Mouse (Mus musculus): ENCODE results near the gene Drg1. TPM values are rescaled to one million over a fixed set of nuclear protein-coding genes. Genes with fewer than 3 reads are reported as not detected.

Drg1 gene
- polyA plus RNA-seq, 1 experiment from 2014 or later: 155 TPM

DNA sequence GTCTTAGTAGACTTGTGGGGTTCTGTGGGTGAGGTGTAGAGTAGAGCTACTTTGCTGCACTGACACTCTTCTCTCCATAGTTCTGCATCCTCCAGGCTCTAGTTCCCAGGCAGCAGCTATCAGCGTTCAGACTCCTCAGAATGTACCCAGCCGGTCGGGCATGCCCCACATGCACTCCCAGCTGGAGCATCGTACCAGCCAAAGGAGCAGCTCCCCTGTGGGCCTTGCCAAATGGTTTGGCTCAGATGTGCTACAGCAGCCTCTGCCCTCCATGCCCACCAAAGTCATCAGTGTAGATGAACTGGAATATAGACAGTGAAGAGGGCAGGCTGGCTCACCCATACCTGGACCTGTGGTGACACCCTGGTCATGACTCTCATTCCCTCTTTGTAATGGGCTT, 22.4 kb downstream of the Drg1 start:
- H3K4me3 ChIP-seq (ENCODE audit: control insufficient read depth in 1 of 2, insufficient read depth in 1 of 2, low read depth in 1 of 2, low read length in 2 of 2): no peak overlapping the region
- no peak for ATAC-seq (ENCODE audit: insufficient number of reproducible peaks, insufficient read depth, low FRiP score, low read depth)
- WGBS: 69% methylated on average over 4 of the region's 4 CpGs
- H3K4me1 ChIP-seq (ENCODE audit: control insufficient read depth in 2 of 2, insufficient read depth in 2 of 2, low read length in 2 of 2): peaks cover 0 to 6% of the 10 kb centered on the region in 2 experiments; a peak in 1 of 4 replicates
- H3K27me3 ChIP-seq (ENCODE audit: control insufficient read depth, insufficient read depth, low read length): no peaks in the 10 kb centered on the region
- peaks cover 4% of the 10 kb centered on the region; the same call in 1 of the 2 replicates for H3K9me3 ChIP-seq (ENCODE audit: control insufficient read depth, low read length)
- H3K27ac ChIP-seq (replicated peaks in 1 of 2; ENCODE audit: control insufficient read depth in 1 of 2, insufficient read depth in 1 of 2, low read depth in 2 of 2, low read length in 2 of 2): no peak overlapping the region
- H3K4me2 ChIP-seq (ENCODE audit: low read length): no peak overlapping the region
- H3K36me3 ChIP-seq (ENCODE audit: control insufficient read depth, insufficient read depth, low read length): peaks cover 99% of the 10 kb centered on the region
- no peak overlapping the region for H3K9ac ChIP-seq (ENCODE audit: low read length)

DNA sequence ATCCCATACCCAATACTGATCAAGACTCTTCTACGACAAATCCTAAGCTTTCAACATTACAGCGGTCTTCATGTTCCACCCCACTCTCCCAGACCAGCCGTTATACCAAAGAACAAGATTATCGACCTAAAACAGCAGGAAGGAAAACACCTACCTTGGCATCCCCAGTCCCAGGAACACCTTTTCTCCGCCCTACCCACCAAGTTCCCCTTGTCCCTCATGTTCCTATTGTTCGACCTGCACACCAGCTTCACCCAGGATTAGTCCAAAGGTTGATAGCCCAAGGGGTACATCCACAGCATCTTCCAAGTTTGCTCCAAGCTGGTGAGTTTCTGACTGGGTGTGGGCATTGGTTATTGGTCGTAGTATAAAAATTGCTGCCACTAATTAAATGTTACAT, 23.8 kb downstream of the Drg1 start:
- Histone ChIP-seq H3K27ac (replicated peaks in 1 of 2; ENCODE audit: control insufficient read depth in 1 of 2, insufficient read depth in 1 of 2, low read depth in 2 of 2, low read length in 2 of 2) (no peak overlapping the region), H3K4me1 (ENCODE audit: control insufficient read depth in 2 of 2, insufficient read depth in 2 of 2, low read length in 2 of 2) (peaks cover 0 to under 1% of the 10 kb centered on the region in 2 experiments; a peak in 1 of 4 replicates), H3K27me3 (ENCODE audit: control insufficient read depth, insufficient read depth, low read length) (no peaks in the 10 kb centered on the region), H3K9ac (ENCODE audit: low read length) (no peak overlapping the region), H3K4me3 (ENCODE audit: control insufficient read depth in 1 of 2, insufficient read depth in 1 of 2, low read depth in 1 of 2, low read length in 2 of 2) (no peak overlapping the region), H3K9me3 (ENCODE audit: control insufficient read depth, low read length) (peaks cover 4% of the 10 kb centered on the region; the same call in 1 of the 2 replicates), H3K36me3 (ENCODE audit: control insufficient read depth, insufficient read depth, low read length) (peaks cover 99% of the 10 kb centered on the region), H3K4me2 (ENCODE audit: low read length) (no peak overlapping the region)
- ATAC-seq (ENCODE audit: insufficient number of reproducible peaks, insufficient read depth, low FRiP score, low read depth): no peak
- WGBS: 92% methylated on average over 7 of the region's 7 CpGs

DNA sequence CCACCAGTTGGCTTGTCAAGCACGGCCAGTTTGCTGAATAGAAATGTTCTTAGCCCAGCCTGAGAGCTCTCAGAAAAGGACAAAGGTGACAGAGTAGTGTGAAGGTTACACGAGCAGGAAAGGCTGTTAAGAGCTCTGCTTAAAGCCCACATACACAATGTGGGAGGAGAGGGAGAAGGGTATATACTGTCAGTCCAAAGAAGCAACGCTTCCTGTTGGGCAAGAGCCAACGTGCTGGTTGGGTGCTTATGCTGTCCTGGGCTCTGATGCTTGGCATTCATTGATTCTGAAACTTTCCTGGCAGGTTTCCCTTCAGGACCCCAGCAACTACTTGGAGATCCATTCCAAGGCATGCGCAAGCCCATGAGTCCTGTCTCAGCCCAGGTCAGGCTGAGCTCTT, 30.9 kb downstream of the Drg1 start:
- Histone ChIP-seq H3K27me3 (ENCODE audit: control insufficient read depth, insufficient read depth, low read length) (no peaks in the 10 kb centered on the region), H3K4me2 (ENCODE audit: low read length) (no peak overlapping the region), H3K4me1 (ENCODE audit: control insufficient read depth in 2 of 2, insufficient read depth in 2 of 2, low read length in 2 of 2) (no peaks in the 10 kb centered on the region), H3K27ac (replicated peaks in 1 of 2; ENCODE audit: control insufficient read depth in 1 of 2, insufficient read depth in 1 of 2, low read depth in 2 of 2, low read length in 2 of 2) (no peak overlapping the region), H3K36me3 (ENCODE audit: control insufficient read depth, insufficient read depth, low read length) (peaks cover 89% of the 10 kb centered on the region), H3K9me3 (ENCODE audit: control insufficient read depth, low read length) (no peaks in the 10 kb centered on the region), H3K4me3 (ENCODE audit: control insufficient read depth in 1 of 2, insufficient read depth in 1 of 2, low read depth in 1 of 2, low read length in 2 of 2) (no peak overlapping the region), H3K9ac (ENCODE audit: low read length) (no peak overlapping the region)
- ATAC-seq (ENCODE audit: insufficient number of reproducible peaks, insufficient read depth, low FRiP score, low read depth): no peak
- WGBS: 83% methylated on average over 5 of the region's 5 CpGs

DNA sequence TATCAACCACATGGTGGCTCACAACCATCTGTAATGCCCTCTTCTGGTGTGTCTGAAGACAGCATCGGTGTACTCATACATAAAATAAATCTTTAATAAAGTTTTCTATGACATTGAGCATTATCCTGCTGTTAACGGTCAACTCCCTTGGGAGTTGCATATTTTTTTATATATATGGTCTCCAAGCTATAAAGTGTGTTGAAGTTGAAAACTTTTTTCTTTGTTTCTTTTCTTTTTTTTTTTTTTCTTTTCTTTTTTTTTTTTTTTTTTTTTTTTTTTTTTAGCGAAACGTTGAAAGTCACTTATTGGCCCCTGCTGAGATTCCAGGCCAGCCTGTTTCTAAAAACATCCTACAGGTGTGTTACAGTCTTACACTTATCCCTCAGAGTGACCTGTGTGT, 32.5 kb downstream of the Drg1 start:
- no peaks in the 10 kb centered on the region for H3K4me1 ChIP-seq (ENCODE audit: control insufficient read depth in 2 of 2, insufficient read depth in 2 of 2, low read length in 2 of 2)
- H3K36me3 ChIP-seq (ENCODE audit: control insufficient read depth, insufficient read depth, low read length): peaks cover 89% of the 10 kb centered on the region
- H3K27me3 ChIP-seq (ENCODE audit: control insufficient read depth, insufficient read depth, low read length): no peaks in the 10 kb centered on the region
- no peak overlapping the region for H3K4me2 ChIP-seq (ENCODE audit: low read length)
- no peak overlapping the region for H3K9ac ChIP-seq (ENCODE audit: low read length)
- no peaks in the 10 kb centered on the region for H3K9me3 ChIP-seq (ENCODE audit: control insufficient read depth, low read length)
- no peak overlapping the region for H3K27ac ChIP-seq (replicated peaks in 1 of 2; ENCODE audit: control insufficient read depth in 1 of 2, insufficient read depth in 1 of 2, low read depth in 2 of 2, low read length in 2 of 2)
- H3K4me3 ChIP-seq (ENCODE audit: control insufficient read depth in 1 of 2, insufficient read depth in 1 of 2, low read depth in 1 of 2, low read length in 2 of 2): no peak overlapping the region
- ATAC-seq (ENCODE audit: insufficient number of reproducible peaks, insufficient read depth, low FRiP score, low read depth): no peak
- WGBS: 93% methylated on average over 4 of the region's 4 CpGs

DNA sequence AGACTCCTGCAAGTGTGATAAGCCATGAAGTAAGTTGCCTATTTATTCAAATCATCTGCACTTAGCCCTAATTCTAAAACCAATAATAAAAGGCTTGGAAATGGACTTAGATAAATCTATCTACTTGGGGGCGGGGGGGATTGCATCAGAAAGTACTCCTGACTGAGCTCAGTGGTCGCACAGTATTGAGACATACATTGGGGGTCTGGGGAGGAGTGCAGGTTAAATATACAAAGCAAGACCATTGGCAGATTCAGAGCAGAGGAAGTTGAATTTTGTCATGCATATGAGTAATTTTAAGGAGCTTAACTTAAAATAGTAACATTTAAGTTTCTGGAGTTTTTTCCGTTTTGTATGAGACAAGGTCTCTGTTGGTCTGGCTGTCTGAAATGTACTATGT, 34.0 kb downstream of the Drg1 start:
- Histone ChIP-seq H3K27ac (replicated peaks in 1 of 2; ENCODE audit: control insufficient read depth in 1 of 2, insufficient read depth in 1 of 2, low read depth in 2 of 2, low read length in 2 of 2) (no peak overlapping the region), H3K9me3 (ENCODE audit: control insufficient read depth, low read length) (no peaks in the 10 kb centered on the region), H3K36me3 (ENCODE audit: control insufficient read depth, insufficient read depth, low read length) (peaks cover 87% of the 10 kb centered on the region), H3K27me3 (ENCODE audit: control insufficient read depth, insufficient read depth, low read length) (no peaks in the 10 kb centered on the region), H3K4me1 (ENCODE audit: control insufficient read depth in 2 of 2, insufficient read depth in 2 of 2, low read length in 2 of 2) (no peaks in the 10 kb centered on the region), H3K9ac (ENCODE audit: low read length) (no peak overlapping the region), H3K4me2 (ENCODE audit: low read length) (no peak overlapping the region), H3K4me3 (ENCODE audit: control insufficient read depth in 1 of 2, insufficient read depth in 1 of 2, low read depth in 1 of 2, low read length in 2 of 2) (no peak overlapping the region)
- WGBS: 88% methylated on average over 3 of the region's 3 CpGs
- ATAC-seq (ENCODE audit: insufficient number of reproducible peaks, insufficient read depth, low FRiP score, low read depth): no peak

DNA sequence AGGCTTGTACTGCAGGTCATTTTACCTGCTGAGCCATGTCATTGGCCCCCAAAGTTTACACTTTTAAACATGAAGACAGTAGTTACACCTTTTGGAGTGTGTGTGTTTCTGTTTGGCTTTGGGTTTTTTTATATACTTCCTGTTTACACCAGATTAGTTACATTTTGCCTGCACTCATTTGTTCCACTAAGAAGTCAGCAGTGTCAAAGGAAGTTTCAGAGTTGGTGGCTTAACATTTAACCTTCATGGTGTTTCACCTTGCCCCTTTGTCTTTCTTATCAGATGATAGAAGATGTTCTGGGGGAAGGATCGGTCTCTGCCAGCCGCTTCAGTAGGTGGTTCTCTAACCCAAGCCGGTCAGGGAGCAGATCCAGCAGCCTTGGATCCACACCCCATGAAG, 39.1 kb downstream of the Drg1 start:
- H3K4me1 ChIP-seq (ENCODE audit: control insufficient read depth in 2 of 2, insufficient read depth in 2 of 2, low read length in 2 of 2): no peaks in the 10 kb centered on the region
- no peak for ATAC-seq (ENCODE audit: insufficient number of reproducible peaks, insufficient read depth, low FRiP score, low read depth)
- 91% methylated on average over 3 of the region's 3 CpGs for WGBS

DNA sequence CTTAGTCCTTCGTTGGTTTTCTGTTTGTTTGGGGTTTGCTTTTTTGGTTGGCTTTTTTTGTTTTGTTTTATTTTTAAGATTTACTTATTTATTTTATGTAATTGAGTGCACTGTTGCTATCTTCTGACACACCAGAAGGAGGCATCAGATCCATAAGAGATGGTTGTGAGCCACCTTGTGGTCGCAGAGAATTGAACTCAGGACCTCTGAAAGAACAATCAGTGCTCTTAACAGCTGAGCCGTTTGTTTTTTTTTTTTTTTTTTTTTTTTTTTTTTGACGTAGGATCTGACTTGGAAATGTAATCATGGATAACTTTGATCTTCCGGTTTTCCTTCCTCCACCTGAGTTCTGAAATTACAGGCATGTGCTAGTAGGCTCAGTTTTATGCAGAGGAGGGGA, 43.1 kb downstream of the Drg1 start:
- Histone ChIP-seq H3K27me3 (ENCODE audit: control insufficient read depth, insufficient read depth, low read length) (no peaks in the 10 kb centered on the region), H3K4me3 (ENCODE audit: control insufficient read depth in 1 of 2, insufficient read depth in 1 of 2, low read depth in 1 of 2, low read length in 2 of 2) (no peak overlapping the region), H3K4me1 (ENCODE audit: control insufficient read depth in 2 of 2, insufficient read depth in 2 of 2, low read length in 2 of 2) (no peaks in the 10 kb centered on the region), H3K9ac (ENCODE audit: low read length) (no peak overlapping the region), H3K4me2 (ENCODE audit: low read length) (no peak overlapping the region), H3K36me3 (ENCODE audit: control insufficient read depth, insufficient read depth, low read length) (peaks cover 95% of the 10 kb centered on the region), H3K9me3 (ENCODE audit: control insufficient read depth, low read length) (no peaks in the 10 kb centered on the region), H3K27ac (replicated peaks in 1 of 2; ENCODE audit: control insufficient read depth in 1 of 2, insufficient read depth in 1 of 2, low read depth in 2 of 2, low read length in 2 of 2) (no peak overlapping the region)
- no peak for ATAC-seq (ENCODE audit: insufficient number of reproducible peaks, insufficient read depth, low FRiP score, low read depth)
- 71% methylated on average over 5 of the region's 5 CpGs for WGBS

More for the DNA sequence above, 39.1 kb downstream of the Drg1 start:
- H3K4me3 ChIP-seq (ENCODE audit: control insufficient read depth in 1 of 2, insufficient read depth in 1 of 2, low read depth in 1 of 2, low read length in 2 of 2): no peak overlapping the region
- H3K4me2 ChIP-seq (ENCODE audit: low read length): no peak overlapping the region
- no peaks in the 10 kb centered on the region for H3K9me3 ChIP-seq (ENCODE audit: control insufficient read depth, low read length)
- H3K27me3 ChIP-seq (ENCODE audit: control insufficient read depth, insufficient read depth, low read length): no peaks in the 10 kb centered on the region
- H3K9ac ChIP-seq (ENCODE audit: low read length): no peak overlapping the region
- peaks cover 98% of the 10 kb centered on the region for H3K36me3 ChIP-seq (ENCODE audit: control insufficient read depth, insufficient read depth, low read length)
- H3K27ac ChIP-seq (replicated peaks in 1 of 2; ENCODE audit: control insufficient read depth in 1 of 2, insufficient read depth in 1 of 2, low read depth in 2 of 2, low read length in 2 of 2): no peak overlapping the region

DNA sequence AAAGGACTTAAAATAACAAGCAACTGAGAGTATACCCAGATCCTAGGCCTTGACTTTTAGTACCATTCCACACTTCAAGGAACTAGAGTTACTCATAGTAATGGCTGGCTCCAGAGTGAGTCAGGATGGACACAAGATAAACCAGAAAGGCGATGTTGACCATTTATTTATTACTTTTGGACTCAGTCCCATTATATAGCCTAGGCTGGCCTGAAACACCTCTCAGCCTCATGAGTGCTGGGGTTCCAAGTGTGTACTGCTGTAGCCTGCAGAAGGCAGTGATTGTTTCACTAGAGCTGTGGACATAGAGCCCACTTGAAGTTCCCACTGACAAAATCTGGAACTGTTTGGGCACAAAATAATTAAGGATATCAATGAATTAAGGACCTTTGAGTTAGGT, 53.7 kb downstream of the Drg1 start:
- Histone ChIP-seq H3K4me2 (ENCODE audit: low read length) (no peak overlapping the region), H3K36me3 (ENCODE audit: control insufficient read depth, insufficient read depth, low read length) (peaks cover 82% of the 10 kb centered on the region), H3K9ac (ENCODE audit: low read length) (no peak overlapping the region), H3K4me3 (ENCODE audit: control insufficient read depth in 1 of 2, insufficient read depth in 1 of 2, low read depth in 1 of 2, low read length in 2 of 2) (no peak overlapping the region), H3K27me3 (ENCODE audit: control insufficient read depth, insufficient read depth, low read length) (no peaks in the 10 kb centered on the region), H3K9me3 (ENCODE audit: control insufficient read depth, low read length) (no peaks in the 10 kb centered on the region), H3K27ac (replicated peaks in 1 of 2; ENCODE audit: control insufficient read depth in 1 of 2, insufficient read depth in 1 of 2, low read depth in 2 of 2, low read length in 2 of 2) (no peak overlapping the region), H3K4me1 (ENCODE audit: control insufficient read depth in 2 of 2, insufficient read depth in 2 of 2, low read length in 2 of 2) (no peaks in the 10 kb centered on the region)
- WGBS: 90% methylated on average over 1 of the region's 1 CpGs
- ATAC-seq (ENCODE audit: insufficient number of reproducible peaks, insufficient read depth, low FRiP score, low read depth): no peak
